Mouse (Mus musculus): ENCODE results near the gene Arhgef17. TPM values are rescaled to one million over a fixed set of nuclear protein-coding genes. Genes with fewer than 3 reads are reported as not detected.

Gene Arhgef17
- polyA plus RNA-seq, 1 experiment from 2014 or later: 7.3 TPM

- no peak for ATAC-seq (replicated peaks)
- 0 out of 2 replicates have a peak, but pooled peaks cover 5% of the 10 kb centered on the region for H3K4me1 ChIP-seq
- H3K36me3 ChIP-seq: peaks cover 75% of the 10 kb centered on the region
- H3K4me3 ChIP-seq: no peak overlapping the region
- no peak overlapping the region for H3K4me2 ChIP-seq (replicated peaks)
- no peaks in the 10 kb centered on the region for H3K27me3 ChIP-seq
- H3K27ac ChIP-seq (replicated peaks): no peak overlapping the region
- H3K9me3 ChIP-seq: no peaks in the 10 kb centered on the region
- no peak overlapping the region for H3K9ac ChIP-seq (replicated peaks)
- WGBS: 91% methylated on average over 4 of the region's 4 CpGs
These were observed 50.0 kb downstream of the Arhgef17 start for GRCm38 (mm10) chr7:100881950-100882349.

DNA sequence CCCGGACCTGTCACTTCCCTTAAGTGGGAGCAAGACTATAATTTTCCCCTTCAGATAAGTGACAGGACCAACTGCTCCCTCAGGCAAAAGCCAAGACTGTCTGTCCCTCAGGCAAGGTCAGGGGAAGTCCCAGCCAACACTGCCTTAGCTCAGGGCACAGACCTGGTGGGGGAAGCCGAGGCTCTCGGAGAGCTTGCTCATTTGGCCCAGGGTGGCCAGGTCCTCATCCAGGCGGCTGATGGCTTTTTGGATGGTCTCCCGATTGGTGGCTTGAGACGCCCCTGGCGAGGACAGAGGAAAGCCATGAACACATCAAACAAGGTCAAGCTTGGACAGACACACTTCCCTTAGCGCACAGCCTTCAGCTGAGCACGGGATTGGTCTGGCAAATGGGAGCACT, 50.4 kb downstream of the Arhgef17 start:
- Histone ChIP-seq H3K4me1 (0 out of 2 replicates have a peak, but pooled peaks cover 5% of the 10 kb centered on the region), H3K27ac (replicated peaks) (no peak overlapping the region), H3K36me3 (peaks cover 79% of the 10 kb centered on the region), H3K9me3 (no peaks in the 10 kb centered on the region), H3K9ac (replicated peaks) (no peak overlapping the region), H3K27me3 (no peaks in the 10 kb centered on the region), H3K4me2 (replicated peaks) (no peak overlapping the region), H3K4me3 (no peak overlapping the region)
- ATAC-seq (replicated peaks): no peak
- WGBS: 87% methylated on average over 9 of the region's 9 CpGs

GRCm38 (mm10) chr7:100879595-100879994, 52.3 kb downstream of the Arhgef17 start:
- 0 out of 2 replicates have a peak, but pooled peaks cover 5% of the 10 kb centered on the region for H3K4me1 ChIP-seq
- no peaks in the 10 kb centered on the region for H3K27me3 ChIP-seq
- no peak overlapping the region for H3K4me3 ChIP-seq
- peaks cover 80% of the 10 kb centered on the region for H3K36me3 ChIP-seq
- 16% methylated on average over 20 of the region's 20 CpGs for WGBS
- H3K9me3 ChIP-seq: no peaks in the 10 kb centered on the region
- H3K27ac ChIP-seq (replicated peaks): no peak overlapping the region
- no peak for ATAC-seq (replicated peaks)
- no peak overlapping the region for H3K9ac ChIP-seq (replicated peaks)
- no peak overlapping the region for H3K4me2 ChIP-seq (replicated peaks)

DNA sequence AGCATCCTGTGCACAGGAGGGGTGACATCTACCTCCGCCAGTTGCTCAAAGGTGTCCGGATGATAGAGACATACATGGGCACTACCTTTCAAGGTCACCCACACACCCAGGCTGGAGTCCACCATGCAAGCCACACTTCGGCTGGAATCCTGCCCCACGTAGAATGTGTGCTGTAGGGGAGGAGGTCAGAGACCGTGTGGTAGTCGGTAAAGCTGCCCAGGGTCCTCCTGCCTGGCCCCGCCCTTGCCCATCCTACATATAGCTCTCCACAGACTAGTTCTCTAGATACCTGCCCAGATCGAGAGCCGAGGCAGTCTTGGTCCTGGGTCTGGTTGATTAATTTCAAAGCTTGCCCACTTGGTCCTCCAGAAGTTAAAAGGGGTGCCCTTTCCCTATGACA, 55.1 kb downstream of the Arhgef17 start:
- Histone ChIP-seq H3K27ac (replicated peaks) (no peak overlapping the region), H3K4me1 (0 out of 2 replicates have a peak, but pooled peaks cover 5% of the 10 kb centered on the region), H3K9me3 (no peaks in the 10 kb centered on the region), H3K27me3 (no peaks in the 10 kb centered on the region), H3K36me3 (peaks cover 70% of the 10 kb centered on the region), H3K4me2 (replicated peaks) (no peak overlapping the region), H3K9ac (replicated peaks) (no peak overlapping the region), H3K4me3 (no peak overlapping the region)
- WGBS: 89% methylated on average over 9 of the region's 9 CpGs
- no peak for ATAC-seq (replicated peaks)

GRCm38 (mm10) chr7:100876293-100876692, 55.6 kb downstream of the Arhgef17 start:
- ATAC-seq (replicated peaks): no peak
- peaks cover 69% of the 10 kb centered on the region for H3K36me3 ChIP-seq
- H3K4me1 ChIP-seq: 0 out of 2 replicates have a peak, but pooled peaks cover 5% of the 10 kb centered on the region
- H3K9me3 ChIP-seq: no peaks in the 10 kb centered on the region
- H3K9ac ChIP-seq (replicated peaks): no peak overlapping the region
- no peak overlapping the region for H3K4me2 ChIP-seq (replicated peaks)
- no peaks in the 10 kb centered on the region for H3K27me3 ChIP-seq
- H3K27ac ChIP-seq (replicated peaks): no peak overlapping the region
- H3K4me3 ChIP-seq: no peak overlapping the region
- WGBS: 94% methylated on average over 13 of the region's 13 CpGs

GRCm38 (mm10) chr7:100875822-100876221, 56.1 kb downstream of the Arhgef17 start:
- 79% methylated on average over 1 of the region's 1 CpGs for WGBS
- Histone ChIP-seq H3K27ac (replicated peaks) (no peak overlapping the region), H3K4me3 (no peak overlapping the region), H3K4me1 (0 out of 2 replicates have a peak, but pooled peaks cover 5% of the 10 kb centered on the region), H3K27me3 (no peaks in the 10 kb centered on the region), H3K9me3 (no peaks in the 10 kb centered on the region), H3K9ac (replicated peaks) (no peak overlapping the region), H3K4me2 (replicated peaks) (no peak overlapping the region), H3K36me3 (peaks cover 67% of the 10 kb centered on the region)
- ATAC-seq (replicated peaks): no peak

- WGBS: 94% methylated on average over 13 of the region's 13 CpGs
- no peak overlapping the region for H3K9ac ChIP-seq (replicated peaks)
These were observed 58.7 kb downstream of the Arhgef17 start for GRCm38 (mm10) chr7:100873197-100873596.

DNA sequence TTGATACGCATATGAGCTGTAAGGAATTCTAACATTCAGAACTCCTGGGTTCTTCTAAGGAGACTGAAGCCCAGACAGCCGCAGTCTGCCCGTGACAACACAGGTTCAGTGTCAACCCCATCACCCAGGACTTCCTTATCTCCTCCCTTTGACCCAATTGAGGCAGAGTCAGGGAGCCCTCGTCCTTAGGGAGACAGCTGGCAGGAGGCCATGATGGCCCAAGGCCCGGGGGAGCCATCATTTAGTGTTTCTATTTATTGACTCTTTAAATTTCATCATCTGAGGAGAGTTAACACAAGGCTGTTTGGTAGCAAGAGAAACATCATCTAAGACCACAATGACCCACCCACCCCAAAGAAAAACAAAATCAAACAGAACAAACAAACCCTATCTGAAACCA, 60.0 kb downstream of the Arhgef17 start:
- no peaks in the 10 kb centered on the region for H3K4me1 ChIP-seq
- no peak for ATAC-seq (replicated peaks)
- WGBS: 84% methylated on average over 5 of the region's 5 CpGs

More at GRCm38 (mm10) chr7:100873197-100873596, 58.7 kb downstream of the Arhgef17 start:
- no peak for ATAC-seq (replicated peaks)
- Histone ChIP-seq H3K27me3 (no peaks in the 10 kb centered on the region), H3K27ac (replicated peaks) (no peak overlapping the region), H3K36me3 (peaks cover 44% of the 10 kb centered on the region), H3K4me2 (replicated peaks) (no peak overlapping the region), H3K4me1 (no peaks in the 10 kb centered on the region), H3K4me3 (no peak overlapping the region), H3K9me3 (no peaks in the 10 kb centered on the region)

GRCm38 (mm10) chr7:100871355-100871754, 60.6 kb downstream of the Arhgef17 start:
- H3K27ac ChIP-seq (replicated peaks): no peak overlapping the region
- H3K36me3 ChIP-seq: peaks cover 26% of the 10 kb centered on the region
- no peak overlapping the region for H3K9ac ChIP-seq (replicated peaks)
- ATAC-seq (replicated peaks): no peak
- no peaks in the 10 kb centered on the region for H3K27me3 ChIP-seq
- no peak overlapping the region for H3K4me2 ChIP-seq (replicated peaks)
- WGBS: 95% methylated on average over 4 of the region's 4 CpGs
- H3K9me3 ChIP-seq: no peaks in the 10 kb centered on the region
- H3K4me3 ChIP-seq: no peak overlapping the region
- no peaks in the 10 kb centered on the region for H3K4me1 ChIP-seq

More for the DNA sequence above, 60.0 kb downstream of the Arhgef17 start:
- H3K36me3 ChIP-seq: peaks cover 32% of the 10 kb centered on the region
- no peaks in the 10 kb centered on the region for H3K27me3 ChIP-seq
- no peaks in the 10 kb centered on the region for H3K9me3 ChIP-seq
- H3K4me2 ChIP-seq (replicated peaks): no peak overlapping the region
- H3K4me3 ChIP-seq: no peak overlapping the region
- H3K9ac ChIP-seq (replicated peaks): no peak overlapping the region
- no peak overlapping the region for H3K27ac ChIP-seq (replicated peaks)

DNA sequence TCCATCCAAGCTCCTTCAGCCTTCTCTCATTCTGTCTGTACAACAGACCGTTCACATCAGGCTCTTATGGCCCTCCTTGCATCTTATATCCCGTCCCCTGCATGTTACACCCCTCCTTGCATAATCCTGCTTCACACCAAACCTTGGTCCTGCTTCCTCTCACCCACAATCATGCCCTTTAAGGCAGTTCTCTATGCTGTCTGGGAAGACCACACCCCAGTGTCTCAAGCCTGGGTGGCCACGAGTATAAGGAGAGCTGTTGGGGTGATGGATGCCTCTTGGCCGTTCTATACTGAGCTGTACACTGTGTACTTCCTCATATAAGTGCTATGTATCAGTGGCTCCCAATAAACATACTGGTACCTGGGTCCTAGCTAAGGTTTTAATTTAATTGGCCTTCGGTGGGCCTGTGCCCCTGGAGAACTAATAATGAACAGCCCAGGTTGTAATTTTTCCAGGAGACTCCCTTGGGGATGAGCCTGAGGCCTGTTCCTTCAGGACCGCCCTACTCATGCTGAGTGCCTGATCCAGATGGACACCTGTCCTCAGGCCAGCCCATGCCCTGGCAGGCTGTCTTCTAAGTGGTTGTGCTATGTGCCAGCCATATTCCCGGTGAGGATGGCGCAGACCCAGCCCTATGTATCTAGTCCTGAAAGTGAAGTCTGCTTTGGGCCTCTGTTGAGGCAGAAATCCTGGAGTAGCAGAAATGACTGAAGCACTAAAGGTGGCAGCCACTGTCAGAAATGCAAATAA, 61.9 kb downstream of the Arhgef17 start:
- ATAC-seq (replicated peaks): no peak
- H3K36me3 ChIP-seq: peaks cover 22% of the 10 kb centered on the region
- no peak overlapping the region for H3K4me3 ChIP-seq
- no peaks in the 10 kb centered on the region for H3K9me3 ChIP-seq
- no peak overlapping the region for H3K9ac ChIP-seq (replicated peaks)
- 86% methylated on average over 8 of the region's 8 CpGs for WGBS
- no peak overlapping the region for H3K4me2 ChIP-seq (replicated peaks)
- H3K4me1 ChIP-seq: no peaks in the 10 kb centered on the region
- no peaks in the 10 kb centered on the region for H3K27me3 ChIP-seq
- no peak overlapping the region for H3K27ac ChIP-seq (replicated peaks)

DNA sequence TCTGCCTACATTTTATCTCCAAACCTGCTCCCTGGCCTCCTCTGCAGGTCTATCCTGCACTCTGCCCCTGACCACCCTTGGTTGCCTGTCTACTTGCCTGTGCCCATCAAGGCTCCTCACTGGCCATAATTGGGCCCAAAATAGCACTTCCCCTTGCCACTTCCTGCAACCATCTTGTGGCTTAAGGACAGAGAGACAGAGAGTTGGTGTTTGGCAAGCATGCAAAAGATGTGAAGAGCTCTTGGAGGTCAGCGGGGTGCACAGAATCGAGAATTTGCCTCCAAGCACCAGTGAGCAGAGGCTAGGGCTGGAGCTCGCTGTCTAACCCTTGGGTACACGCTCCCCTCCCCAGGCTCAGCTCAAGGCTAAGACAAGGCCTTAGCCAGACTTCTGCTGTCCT, 63.4 kb downstream of the Arhgef17 start:
- Histone ChIP-seq H3K4me1 (no peaks in the 10 kb centered on the region), H3K4me2 (replicated peaks) (no peak overlapping the region), H3K27ac (replicated peaks) (no peak overlapping the region), H3K9ac (replicated peaks) (no peak overlapping the region), H3K4me3 (no peak overlapping the region), H3K27me3 (no peaks in the 10 kb centered on the region), H3K9me3 (no peaks in the 10 kb centered on the region), H3K36me3 (peaks cover 13% of the 10 kb centered on the region)
- 80% methylated on average over 4 of the region's 4 CpGs for WGBS
- no peak for ATAC-seq (replicated peaks)

- Histone ChIP-seq H3K36me3 (peaks cover 5% of the 10 kb centered on the region; the same call in 1 of the 2 replicates), H3K4me2 (replicated peaks) (no peak overlapping the region), H3K4me1 (peaks cover 2% of the 10 kb centered on the region), H3K4me3 (no peak overlapping the region), H3K27ac (replicated peaks) (no peak overlapping the region), H3K9me3 (no peaks in the 10 kb centered on the region), H3K27me3 (no peaks in the 10 kb centered on the region), H3K9ac (replicated peaks) (no peak overlapping the region)
- WGBS: 63% methylated on average over 2 of the region's 2 CpGs
- ATAC-seq (replicated peaks): no peak
These were observed 64.3 kb downstream of the Arhgef17 start for GRCm38 (mm10) chr7:100867561-100867960.

All from forebrain, embryonic 15.5 days (tissue).